Mouse (Mus musculus) embryonic facial prominence, embryonic 12.5 days (tissue): Measurements from ENCODE around the gene Ubr4. TPM values are rescaled to one million over a fixed set of nuclear protein-coding genes. Genes with fewer than 3 reads are reported as not detected.
"Not testable (repeated sequence)": the region's sequence is repeated elsewhere in the genome, so short reads cannot be mapped to it uniquely, and the experiment has no call there.

Experiments
- ATAC-seq: fragments of 200-750 bp; cut with Nextera tagmentation; 2 replicates; pipeline ENCODE4 v1.8.0; 2017; ENCODE audit not compliant: insufficient number of reproducible peaks, insufficient read depth, low FRiP score, low TSS enrichment
- H3K27ac ChIP-seq: fragments of 300-500 bp; sonication (generic); 2 replicates; pipeline ENCODE4 v1.5.1; 2016; ENCODE audit warnings: mild to moderate bottlenecking
- H3K27me3 ChIP-seq: fragments of 300-500 bp; sonication (generic); 2 replicates; pipeline ENCODE4 v1.6.1; 2016; ENCODE audit warnings: mild to moderate bottlenecking, moderate library complexity
- H3K36me3 ChIP-seq: fragments of 300-500 bp; sonication (generic); 2 replicates; pipeline ENCODE4 v1.6.1; 2016; ENCODE audit warnings: mild to moderate bottlenecking
- H3K4me1 ChIP-seq: fragments of 300-500 bp; sonication (generic); 2 replicates; pipeline ENCODE4 v1.6.1; 2016
- H3K4me2 ChIP-seq: fragments of 300-500 bp; sonication (generic); replicated peaks from 2 replicates; pipeline ENCODE4 v1.6.1; 2016; ENCODE audit warnings: mild to moderate bottlenecking, moderate library complexity
- H3K4me3 ChIP-seq: fragments of 300-500 bp; sonication (generic); 2 replicates; pipeline ENCODE4 v1.5.1; 2016; ENCODE audit warnings: mild to moderate bottlenecking
- H3K9ac ChIP-seq: fragments of 300-500 bp; sonication (generic); 2 replicates; pipeline ENCODE4 v1.6.1; 2016; ENCODE audit warnings: mild to moderate bottlenecking, moderate library complexity
- H3K9me3 ChIP-seq: fragments of 300-500 bp; sonication (generic); 2 replicates; pipeline ENCODE4 v1.6.1; 2016; ENCODE audit warnings: mild to moderate bottlenecking, moderate library complexity
- WGBS: fragments of 180-500 bp; shearing (Covaris S2); methylation state at CpG from one replicate; pipeline ENCODE4 v1.1.7; 2016; 5-methylcytosine and 5-hydroxymethylcytosine counted together
- polyA plus RNA-seq: library from polyadenylated mRNA; unstranded; fragments of >200 nt; fragmentation: Nextera tagmentation; extraction: Ambion mirVana; gene quantifications from 2 replicates; pipeline ENCODE4 v1.2.1, GENCODE M21; 2016

Gene Ubr4
- polyA plus RNA-seq, 1 experiment from 2014 or later: 70.8 TPM

DNA sequence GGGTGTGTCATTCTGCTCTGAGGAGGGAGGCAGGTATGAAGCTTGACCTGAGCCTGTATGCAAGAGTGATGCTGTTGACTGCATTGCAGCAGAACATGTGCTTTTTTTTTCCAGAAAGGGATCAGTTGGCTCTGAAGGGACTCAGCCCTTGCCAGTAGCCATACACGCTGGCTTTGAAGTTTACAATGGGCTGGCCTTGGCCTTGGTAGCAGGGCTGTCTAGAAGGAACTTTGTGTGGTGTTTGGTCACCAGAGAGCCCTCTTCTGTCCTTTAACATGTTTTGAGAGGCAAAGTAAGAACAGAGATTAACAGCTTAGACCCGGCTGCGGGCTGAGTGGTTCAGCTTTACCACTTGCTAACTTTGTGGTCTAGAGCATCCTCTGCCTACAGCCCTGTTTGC lies 14.9 kb downstream of the Ubr4 start:
- no peak overlapping the region for H3K4me3 ChIP-seq
- peaks cover 98% of the 10 kb centered on the region for H3K36me3 ChIP-seq
- no peaks in the 10 kb centered on the region for H3K9me3 ChIP-seq
- H3K27ac ChIP-seq: no peak overlapping the region
- 87% methylated on average over 3 of the region's 3 CpGs for WGBS
- ATAC-seq: no peak
- H3K4me1 ChIP-seq: no peaks in the 10 kb centered on the region
- no peaks in the 10 kb centered on the region for H3K27me3 ChIP-seq
- H3K4me2 ChIP-seq: no peak overlapping the region
- H3K9ac ChIP-seq: no peak overlapping the region

- H3K4me3 ChIP-seq: no peak overlapping the region
- no peak for ATAC-seq
- H3K4me1 ChIP-seq: no peaks in the 10 kb centered on the region
- WGBS: 95% methylated on average over 5 of the region's 5 CpGs
- no peak overlapping the region for H3K27ac ChIP-seq
- no peaks in the 10 kb centered on the region for H3K9me3 ChIP-seq
- no peaks in the 10 kb centered on the region for H3K27me3 ChIP-seq
- no peak overlapping the region for H3K4me2 ChIP-seq
- H3K9ac ChIP-seq: no peak overlapping the region
- H3K36me3 ChIP-seq: peaks cover 98% of the 10 kb centered on the region
Observed at GRCm38 (mm10) chr4:139368038-139368437, 15.6 kb downstream of the Ubr4 start.

DNA sequence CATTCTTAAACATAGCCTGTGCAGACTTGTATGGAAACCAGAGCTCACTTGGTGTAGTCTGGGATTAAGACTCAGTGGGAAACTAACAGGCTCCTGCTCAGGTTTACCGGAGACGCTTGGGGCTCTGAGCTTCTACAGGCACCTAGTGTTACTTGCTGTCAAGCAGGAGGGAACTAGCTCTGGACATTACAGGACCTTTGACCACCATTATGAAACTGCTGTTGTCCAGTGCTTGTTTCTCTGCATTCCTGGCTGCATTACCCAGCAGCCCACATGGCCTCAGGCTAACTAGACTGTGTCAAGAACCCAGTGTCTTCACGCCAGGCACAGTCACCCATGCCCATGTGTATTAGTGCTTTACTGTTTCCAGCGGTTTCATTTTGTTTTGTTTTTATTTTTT lies 20.7 kb downstream of the Ubr4 start:
- Histone ChIP-seq H3K4me2 (no peak overlapping the region), H3K9me3 (no peaks in the 10 kb centered on the region), H3K4me1 (no peaks in the 10 kb centered on the region), H3K4me3 (no peak overlapping the region), H3K27me3 (no peaks in the 10 kb centered on the region), H3K36me3 (peaks cover 94% of the 10 kb centered on the region), H3K9ac (no peak overlapping the region), H3K27ac (no peak overlapping the region)
- WGBS: 82% methylated on average over 4 of the region's 4 CpGs
- ATAC-seq: no peak

DNA sequence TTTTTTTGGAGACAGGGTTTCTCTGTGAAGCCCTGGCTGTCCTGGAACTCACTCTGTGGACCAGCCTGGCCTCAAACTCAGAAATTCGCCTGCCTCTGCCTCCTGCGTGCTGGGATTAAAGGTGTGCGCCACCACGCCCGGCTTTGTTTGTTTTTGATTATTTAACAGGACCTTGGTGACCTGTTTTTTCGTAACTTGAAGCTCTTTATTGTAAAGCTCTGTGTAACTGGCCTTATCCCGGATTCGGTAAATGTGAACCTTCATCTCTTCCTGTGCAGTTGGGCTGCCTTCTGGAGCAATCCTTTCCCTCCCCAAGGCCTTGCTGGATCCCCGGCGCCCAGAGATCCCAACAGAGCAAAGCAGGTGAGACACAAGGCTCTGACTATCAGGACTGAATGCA lies 21.1 kb downstream of the Ubr4 start:
- no peak overlapping the region for H3K9ac ChIP-seq

GRCm38 (mm10) chr4:139379719-139380118 lies 27.3 kb downstream of the Ubr4 start:
- Histone ChIP-seq H3K9me3 (no peaks in the 10 kb centered on the region), H3K27me3 (no peaks in the 10 kb centered on the region), H3K4me2 (peak overlapping the region; percentile 94), H3K36me3 (peaks cover 30% of the 10 kb centered on the region), H3K4me3 (peak overlapping the region; percentile 93), H3K9ac (peak overlapping the region; percentile 81), H3K4me1 (peaks cover 16% of the 10 kb centered on the region), H3K27ac (peak overlapping the region; percentile 86)
- 12% methylated on average over 8 of the region's 8 CpGs for WGBS
- ATAC-seq: no peak

More for the DNA sequence above, 21.1 kb downstream of the Ubr4 start:
- no peak overlapping the region for H3K27ac ChIP-seq
- no peak for ATAC-seq
- H3K4me3 ChIP-seq: no peak overlapping the region
- H3K27me3 ChIP-seq: no peaks in the 10 kb centered on the region
- no peak overlapping the region for H3K4me2 ChIP-seq
- WGBS: 86% methylated on average over 10 of the region's 10 CpGs
- peaks cover 90% of the 10 kb centered on the region for H3K36me3 ChIP-seq
- H3K9me3 ChIP-seq: no peaks in the 10 kb centered on the region
- H3K4me1 ChIP-seq: no peaks in the 10 kb centered on the region

- Histone ChIP-seq H3K4me1 (peaks cover 16% of the 10 kb centered on the region), H3K4me3 (peak overlapping the region; percentile 93), H3K27ac (peak overlapping the region; percentile 86), H3K4me2 (peak overlapping the region; percentile 94), H3K27me3 (no peaks in the 10 kb centered on the region), H3K9ac (peak overlapping the region; percentile 81), H3K36me3 (peaks cover 25% of the 10 kb centered on the region), H3K9me3 (no peaks in the 10 kb centered on the region)
- peak; percentile 92 for ATAC-seq
- WGBS: under 1% methylated on average over 51 of the region's 54 CpGs
Observed at GRCm38 (mm10) chr4:139380207-139380748, 27.9 kb downstream of the Ubr4 start.

GRCm38 (mm10) chr4:139380775-139381451 lies 28.5 kb downstream of the Ubr4 start:
- 4% methylated on average over 43 of the region's 44 CpGs for WGBS
- peaks cover 18% of the 10 kb centered on the region for H3K36me3 ChIP-seq
- no peaks in the 10 kb centered on the region for H3K9me3 ChIP-seq
- peaks cover 16% of the 10 kb centered on the region for H3K4me1 ChIP-seq
- peak overlapping the region; percentile 94 for H3K4me2 ChIP-seq
- H3K27me3 ChIP-seq: no peaks in the 10 kb centered on the region
- H3K9ac ChIP-seq: peak overlapping the region; percentile 79
- peak; percentile 52 for ATAC-seq
- H3K4me3 ChIP-seq: peak overlapping the region; percentile 93
- peak overlapping the region; percentile 76 for H3K27ac ChIP-seq

- peaks cover 14% of the 10 kb centered on the region for H3K36me3 ChIP-seq
- H3K4me2 ChIP-seq: peak overlapping the region; percentile 94
- peaks cover 16% of the 10 kb centered on the region for H3K4me1 ChIP-seq
- no peaks in the 10 kb centered on the region for H3K27me3 ChIP-seq
- 52% methylated on average over 4 of the region's 4 CpGs for WGBS
- ATAC-seq: no peak
- H3K9ac ChIP-seq: peak overlapping the region; percentile 79
- H3K4me3 ChIP-seq: peak overlapping the region; percentile 93
- no peaks in the 10 kb centered on the region for H3K9me3 ChIP-seq
- H3K27ac ChIP-seq: no peak overlapping the region
Observed at GRCm38 (mm10) chr4:139381452-139381845, 29.0 kb downstream of the Ubr4 start.

- no peaks in the 10 kb centered on the region for H3K27me3 ChIP-seq
- peaks cover 16% of the 10 kb centered on the region for H3K4me1 ChIP-seq
- H3K4me2 ChIP-seq: peak overlapping the region; percentile 94
- peaks cover 9% of the 10 kb centered on the region for H3K36me3 ChIP-seq
- no peak overlapping the region for H3K27ac ChIP-seq
- peak overlapping the region; percentile 15; the same call in 1 of the 2 replicates for H3K4me3 ChIP-seq
- no peak overlapping the region for H3K9ac ChIP-seq
- no peaks in the 10 kb centered on the region for H3K9me3 ChIP-seq
- no peak for ATAC-seq
- 81% methylated on average over 7 of the region's 7 CpGs for WGBS
Observed at GRCm38 (mm10) chr4:139382231-139382630, 29.8 kb downstream of the Ubr4 start.

DNA sequence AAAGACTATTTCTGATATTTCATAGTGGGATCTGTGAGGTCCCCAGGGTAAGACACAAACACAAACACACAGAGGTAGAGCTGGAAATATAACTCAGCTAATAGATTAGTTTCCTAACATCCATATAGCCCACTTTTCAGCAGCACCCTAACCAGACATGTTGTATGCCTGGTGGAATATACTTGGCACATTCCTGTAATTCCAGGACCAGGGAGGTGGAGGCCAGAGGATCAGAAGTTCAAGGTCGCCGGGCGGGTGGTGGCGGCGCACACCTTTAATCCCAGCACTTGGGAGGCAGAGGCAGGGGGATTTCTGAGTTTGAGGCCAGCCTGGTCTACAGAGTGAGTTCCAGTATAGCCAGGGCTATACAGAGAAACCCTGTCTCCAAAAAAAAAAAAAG lies 33.4 kb downstream of the Ubr4 start:
- H3K4me3 ChIP-seq, H3K9me3 ChIP-seq, ATAC-seq, H3K4me2 ChIP-seq, H3K9ac ChIP-seq, H3K27me3 ChIP-seq, H3K27ac ChIP-seq: not testable (repeated sequence)
- H3K36me3 ChIP-seq: peaks cover 16% of the 10 kb centered on the region
- 92% methylated on average over 5 of the region's 5 CpGs for WGBS
- H3K4me1 ChIP-seq: peaks cover 11% of the 10 kb centered on the region

- 67% methylated on average over 6 of the region's 6 CpGs for WGBS
- peaks cover 6% of the 10 kb centered on the region for H3K4me1 ChIP-seq
- H3K9ac ChIP-seq: no peak overlapping the region
- H3K27me3 ChIP-seq: no peaks in the 10 kb centered on the region
- no peak overlapping the region for H3K4me2 ChIP-seq
- peaks cover 26% of the 10 kb centered on the region for H3K36me3 ChIP-seq
- ATAC-seq: no peak
- H3K4me3 ChIP-seq: no peak overlapping the region
- no peak overlapping the region for H3K27ac ChIP-seq
- H3K9me3 ChIP-seq: no peaks in the 10 kb centered on the region
Observed at GRCm38 (mm10) chr4:139386869-139387319, 34.5 kb downstream of the Ubr4 start.

- H3K27ac ChIP-seq: no peak overlapping the region
- WGBS: 57% methylated on average over 4 of the region's 4 CpGs
- no peak overlapping the region for H3K4me2 ChIP-seq
- H3K4me3 ChIP-seq: no peak overlapping the region
- no peaks in the 10 kb centered on the region for H3K27me3 ChIP-seq
- no peak overlapping the region for H3K9ac ChIP-seq
- no peak for ATAC-seq
- no peaks in the 10 kb centered on the region for H3K9me3 ChIP-seq
- peaks cover 50% of the 10 kb centered on the region for H3K36me3 ChIP-seq
- H3K4me1 ChIP-seq: no peaks in the 10 kb centered on the region
Observed at GRCm38 (mm10) chr4:139389557-139389956, 37.1 kb downstream of the Ubr4 start.
